Mouse (Mus musculus): ENCODE results near the gene Clec2l. TPM values are rescaled to one million over a fixed set of nuclear protein-coding genes. Genes with fewer than 3 reads are reported as not detected.
"Not testable (repeated sequence)": the region's sequence is repeated elsewhere in the genome, so short reads cannot be mapped to it uniquely, and the experiment has no call there.

Clec2l gene
- polyA plus RNA-seq, 1 experiment from 2014 or later: 3.1 TPM

DNA sequence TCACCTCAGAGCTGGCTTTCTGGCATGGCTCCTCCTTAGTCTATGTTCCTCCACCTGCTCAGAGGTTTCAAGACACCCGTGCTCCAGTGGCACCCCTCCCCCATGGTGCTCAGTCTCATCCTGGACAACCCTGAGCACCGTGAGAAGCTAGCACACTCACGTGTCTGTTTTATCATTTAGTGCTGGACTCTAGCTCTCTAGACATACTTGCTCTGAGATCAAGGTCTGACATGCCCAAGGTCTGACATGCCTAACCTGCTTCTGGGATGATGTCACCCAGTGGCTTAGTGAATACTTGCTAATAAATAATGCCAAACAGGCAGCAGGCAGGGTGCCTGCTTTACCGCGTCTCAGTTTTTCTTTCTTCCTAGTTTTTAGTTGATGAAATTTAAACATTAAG lies 20.3 kb upstream of the Clec2l start:
- 78% methylated on average over 5 of the region's 5 CpGs for WGBS

DNA sequence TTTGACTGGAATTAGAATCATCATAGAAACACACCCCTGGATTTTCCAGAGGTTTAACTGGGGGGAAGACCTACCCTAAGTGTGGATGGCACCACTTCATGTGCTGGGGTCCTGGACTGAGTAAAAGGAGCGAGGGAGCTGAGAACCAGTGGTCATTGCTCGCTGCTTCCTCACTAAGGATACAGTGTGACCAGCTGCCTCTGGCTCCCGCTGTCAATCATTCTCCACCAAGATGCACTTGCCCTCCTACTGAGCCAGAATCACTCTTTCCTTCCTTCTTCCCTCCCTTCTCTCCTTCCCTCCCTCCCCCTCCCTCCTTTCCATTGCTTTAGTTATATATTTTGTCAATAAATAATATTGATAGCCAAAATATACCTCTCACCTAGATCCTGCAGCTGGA lies 19.8 kb upstream of the Clec2l start:
- H3K27ac ChIP-seq (replicated peaks; ENCODE audit: low read depth, low read length): no peak overlapping the region
- H3K4me2 ChIP-seq (ENCODE audit: low read depth, low read length): no peak overlapping the region
- ATAC-seq (replicated peaks; ENCODE audit: insufficient number of reproducible peaks, low FRiP score, low TSS enrichment, low read depth) (no peak), DNase-seq (ENCODE audit: low spot score) (no peak)
- no peak overlapping the region for H3K4me3 ChIP-seq (ENCODE audit: low read depth, low read length)
- H3K27me3 ChIP-seq (ENCODE audit: control insufficient read depth, insufficient read depth, low read length): peaks cover 10% of the 10 kb centered on the region
- H3K4me1 ChIP-seq (ENCODE audit: control insufficient read depth, insufficient read depth, low read length): no peaks in the 10 kb centered on the region
- no peak overlapping the region for H3K9ac ChIP-seq (replicated peaks; ENCODE audit: low read length)
- no peaks in the 10 kb centered on the region for H3K36me3 ChIP-seq (replicated peaks; ENCODE audit: control insufficient read depth, insufficient read depth, low read depth, low read length)
- 66% methylated on average over 3 of the region's 3 CpGs for WGBS
- no peaks in the 10 kb centered on the region for H3K9me3 ChIP-seq (replicated peaks; ENCODE audit: control insufficient read depth, low read length)

More for the DNA sequence above, 20.3 kb upstream of the Clec2l start:
- ATAC-seq (replicated peaks; ENCODE audit: insufficient number of reproducible peaks, low FRiP score, low TSS enrichment, low read depth) (no peak), DNase-seq (ENCODE audit: low spot score) (no peak)
- H3K27ac ChIP-seq (replicated peaks; ENCODE audit: low read depth, low read length): no peak overlapping the region
- H3K27me3 ChIP-seq (ENCODE audit: control insufficient read depth, insufficient read depth, low read length): peaks cover 13% of the 10 kb centered on the region
- H3K4me1 ChIP-seq (ENCODE audit: control insufficient read depth, insufficient read depth, low read length): no peaks in the 10 kb centered on the region
- H3K4me3 ChIP-seq (ENCODE audit: low read depth, low read length): no peak overlapping the region
- H3K9ac ChIP-seq (replicated peaks; ENCODE audit: low read length): no peak overlapping the region
- H3K9me3 ChIP-seq (replicated peaks; ENCODE audit: control insufficient read depth, low read length): no peaks in the 10 kb centered on the region
- H3K4me2 ChIP-seq (ENCODE audit: low read depth, low read length): no peak overlapping the region
- H3K36me3 ChIP-seq (replicated peaks; ENCODE audit: control insufficient read depth, insufficient read depth, low read depth, low read length): no peaks in the 10 kb centered on the region

DNA sequence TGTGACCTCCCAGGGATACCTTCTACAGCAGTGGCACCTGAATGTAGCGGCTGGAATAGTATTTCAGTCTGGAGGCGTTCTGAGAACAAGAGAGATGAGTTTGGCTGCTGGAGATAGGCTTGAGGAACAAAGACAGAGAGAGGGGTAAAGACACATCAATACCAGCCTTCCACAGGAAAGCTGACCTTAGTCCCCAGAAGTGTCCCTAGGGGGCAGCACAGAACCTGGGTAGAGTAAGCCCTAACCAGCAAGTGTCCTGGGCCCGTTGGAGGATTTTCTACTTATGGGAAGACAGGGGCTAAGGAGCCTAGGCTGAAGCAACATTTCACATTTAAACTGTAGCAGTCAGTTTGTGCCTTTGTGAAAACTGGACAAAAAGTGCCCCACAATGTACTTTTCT lies 13.3 kb upstream of the Clec2l start:
- ATAC-seq (replicated peaks; ENCODE audit: insufficient number of reproducible peaks, low FRiP score, low TSS enrichment, low read depth) (no peak), DNase-seq (ENCODE audit: low spot score) (no peak)
- Histone ChIP-seq H3K27ac (replicated peaks; ENCODE audit: low read depth, low read length) (no peak overlapping the region), H3K4me1 (ENCODE audit: control insufficient read depth, insufficient read depth, low read length) (no peaks in the 10 kb centered on the region), H3K9ac (replicated peaks; ENCODE audit: low read length) (no peak overlapping the region), H3K9me3 (replicated peaks; ENCODE audit: control insufficient read depth, low read length) (no peaks in the 10 kb centered on the region), H3K4me3 (ENCODE audit: low read depth, low read length) (no peak overlapping the region), H3K4me2 (ENCODE audit: low read depth, low read length) (no peak overlapping the region), H3K27me3 (ENCODE audit: control insufficient read depth, insufficient read depth, low read length) (no peaks in the 10 kb centered on the region), H3K36me3 (replicated peaks; ENCODE audit: control insufficient read depth, insufficient read depth, low read depth, low read length) (no peaks in the 10 kb centered on the region)
- WGBS: 66% methylated on average over 3 of the region's 3 CpGs

DNA sequence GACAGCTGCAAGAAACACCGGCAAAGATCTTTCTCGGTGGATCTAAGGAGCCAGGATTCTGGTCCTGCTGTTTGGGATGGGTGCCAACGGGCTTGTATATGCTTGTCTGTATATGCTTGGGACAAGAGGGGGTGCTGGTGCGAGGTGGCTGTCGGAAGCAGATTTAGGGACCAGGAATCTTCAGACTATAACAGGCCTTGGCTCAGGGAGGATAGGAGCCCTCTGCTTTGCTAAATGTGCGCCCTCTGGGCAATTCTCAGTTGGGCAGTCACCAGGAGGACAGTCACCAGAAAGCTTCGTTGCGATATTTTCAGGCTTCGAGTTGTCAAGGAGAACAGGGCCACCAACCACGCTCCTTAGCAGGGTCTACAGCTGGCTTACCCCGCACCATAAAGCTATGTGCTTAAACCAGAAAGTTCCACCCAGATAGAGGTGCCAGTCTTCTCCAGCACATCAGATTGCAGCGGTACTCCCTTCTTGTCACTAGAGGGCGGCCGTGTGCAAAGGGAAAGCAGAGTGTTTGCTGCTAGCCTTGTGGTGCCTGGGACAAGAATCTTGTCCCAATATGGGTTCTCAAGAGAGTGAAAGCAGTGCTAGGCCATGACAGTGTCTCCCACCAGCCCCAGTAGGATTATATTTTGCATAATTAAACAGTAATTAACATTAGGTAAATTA lies 12.5 kb upstream of the Clec2l start:
- peak; percentile 82; the same call in 1 of the 2 replicates for ATAC-seq (replicated peaks; ENCODE audit: insufficient number of reproducible peaks, low FRiP score, low TSS enrichment, low read depth)

DNA sequence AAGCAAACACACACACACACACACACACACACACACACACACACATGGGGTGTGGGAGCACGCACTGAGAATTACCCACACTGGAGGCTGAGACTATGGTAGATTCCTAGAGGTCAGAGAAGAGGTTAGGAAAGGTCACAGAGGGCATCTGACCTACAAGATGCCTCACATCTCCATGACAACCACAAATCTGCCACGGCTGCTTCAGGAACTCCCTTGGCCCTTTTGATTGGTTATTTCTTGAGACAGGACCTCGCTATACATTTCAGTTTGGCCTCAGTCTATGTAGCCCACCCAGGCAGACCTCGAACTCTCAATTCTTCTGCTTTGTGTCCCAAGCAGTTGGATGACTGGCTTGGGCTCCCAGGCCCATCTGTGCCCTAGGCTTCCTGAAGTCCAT lies 1.2 kb upstream of the Clec2l start:
- Histone ChIP-seq H3K9ac (replicated peaks; ENCODE audit: low read length) (no peak overlapping the region), H3K4me2 (ENCODE audit: low read depth, low read length) (no peak overlapping the region), H3K4me1 (ENCODE audit: control insufficient read depth, insufficient read depth, low read length) (no peaks in the 10 kb centered on the region), H3K27me3 (ENCODE audit: control insufficient read depth, insufficient read depth, low read length) (peaks cover 8% of the 10 kb centered on the region), H3K9me3 (replicated peaks; ENCODE audit: control insufficient read depth, low read length) (no peaks in the 10 kb centered on the region), H3K36me3 (replicated peaks; ENCODE audit: control insufficient read depth, insufficient read depth, low read depth, low read length) (no peaks in the 10 kb centered on the region), H3K27ac (replicated peaks; ENCODE audit: low read depth, low read length) (no peak overlapping the region), H3K4me3 (ENCODE audit: low read depth, low read length) (no peak overlapping the region)
- no peak for DNase-seq (ENCODE audit: low spot score)
- 17% methylated on average over 4 of the region's 4 CpGs for WGBS
- no peak for ATAC-seq (replicated peaks; ENCODE audit: insufficient number of reproducible peaks, low FRiP score, low TSS enrichment, low read depth)

More for the DNA sequence above, 12.5 kb upstream of the Clec2l start:
- WGBS: 47% methylated on average over 14 of the region's 14 CpGs
- no peaks in the 10 kb centered on the region for H3K9me3 ChIP-seq (replicated peaks; ENCODE audit: control insufficient read depth, low read length)
- peak; percentile 86 for DNase-seq (ENCODE audit: low spot score)
- H3K9ac ChIP-seq (replicated peaks; ENCODE audit: low read length): no peak overlapping the region
- H3K4me3 ChIP-seq (ENCODE audit: low read depth, low read length): no peak overlapping the region
- no peaks in the 10 kb centered on the region for H3K4me1 ChIP-seq (ENCODE audit: control insufficient read depth, insufficient read depth, low read length)
- H3K36me3 ChIP-seq (replicated peaks; ENCODE audit: control insufficient read depth, insufficient read depth, low read depth, low read length): no peaks in the 10 kb centered on the region
- H3K27ac ChIP-seq (replicated peaks; ENCODE audit: low read depth, low read length): no peak overlapping the region
- H3K4me2 ChIP-seq (ENCODE audit: low read depth, low read length): no peak overlapping the region
- H3K27me3 ChIP-seq (ENCODE audit: control insufficient read depth, insufficient read depth, low read length): no peaks in the 10 kb centered on the region

DNA sequence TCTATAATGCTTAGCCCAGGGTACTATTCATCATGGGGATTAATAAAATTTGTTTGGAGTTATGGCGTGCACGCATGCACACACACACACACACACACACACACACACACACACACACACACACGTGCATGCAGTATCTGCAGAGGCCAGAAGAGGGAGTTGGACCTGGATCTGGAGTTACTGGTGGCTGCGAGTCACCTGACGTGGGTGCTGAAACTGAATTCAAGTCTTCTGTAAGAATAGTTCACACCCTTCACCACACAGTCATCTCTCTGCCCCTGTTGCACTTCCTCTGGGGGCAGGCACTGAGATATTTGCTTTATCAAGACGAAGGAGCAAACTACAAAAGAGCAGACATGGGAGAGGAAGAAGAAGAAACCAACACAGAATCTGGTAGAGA lies 6.7 kb downstream of the Clec2l start:
- no peak for DNase-seq (ENCODE audit: low spot score)

DNA sequence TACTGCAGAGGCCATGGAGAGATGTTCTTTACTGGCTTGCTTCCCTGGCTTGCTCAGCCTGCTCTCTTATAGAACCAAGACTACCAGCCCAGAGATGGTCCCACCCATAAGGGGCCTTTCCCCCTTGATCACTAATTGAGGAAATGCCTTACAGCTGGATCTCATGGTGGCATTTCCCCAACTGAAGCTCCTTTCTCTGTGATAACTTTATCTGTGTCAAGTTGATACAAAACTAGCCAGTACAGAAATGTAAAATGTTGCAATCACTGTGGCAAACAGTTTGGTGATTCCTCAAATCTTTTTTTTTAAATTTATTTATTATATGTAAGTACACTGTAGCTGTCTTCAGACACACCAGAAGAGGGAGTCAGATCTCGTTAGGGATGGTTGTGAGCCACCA lies 7.6 kb downstream of the Clec2l start:
- H3K4me1 ChIP-seq (ENCODE audit: control insufficient read depth, insufficient read depth, low read length); H3K4me3 ChIP-seq (ENCODE audit: low read depth, low read length); H3K27me3 ChIP-seq (ENCODE audit: control insufficient read depth, insufficient read depth, low read length); H3K9me3 ChIP-seq (replicated peaks; ENCODE audit: control insufficient read depth, low read length); H3K9ac ChIP-seq (replicated peaks; ENCODE audit: low read length); DNase-seq (ENCODE audit: low spot score); H3K36me3 ChIP-seq (replicated peaks; ENCODE audit: control insufficient read depth, insufficient read depth, low read depth, low read length); ATAC-seq (replicated peaks; ENCODE audit: insufficient number of reproducible peaks, low FRiP score, low TSS enrichment, low read depth); H3K27ac ChIP-seq (replicated peaks; ENCODE audit: low read depth, low read length); H3K4me2 ChIP-seq (ENCODE audit: low read depth, low read length): not testable (repeated sequence)
- 77% methylated on average over 1 of the region's 1 CpGs for WGBS

More for the DNA sequence above, 6.7 kb downstream of the Clec2l start:
- Histone ChIP-seq H3K9ac (replicated peaks; ENCODE audit: low read length) (no peak overlapping the region), H3K4me3 (ENCODE audit: low read depth, low read length) (no peak overlapping the region), H3K27me3 (ENCODE audit: control insufficient read depth, insufficient read depth, low read length) (no peaks in the 10 kb centered on the region), H3K36me3 (replicated peaks; ENCODE audit: control insufficient read depth, insufficient read depth, low read depth, low read length) (no peaks in the 10 kb centered on the region), H3K4me2 (ENCODE audit: low read depth, low read length) (no peak overlapping the region), H3K27ac (replicated peaks; ENCODE audit: low read depth, low read length) (no peak overlapping the region), H3K9me3 (replicated peaks; ENCODE audit: control insufficient read depth, low read length) (no peaks in the 10 kb centered on the region), H3K4me1 (ENCODE audit: control insufficient read depth, insufficient read depth, low read length) (no peaks in the 10 kb centered on the region)
- 64% methylated on average over 6 of the region's 6 CpGs for WGBS
- ATAC-seq (replicated peaks; ENCODE audit: insufficient number of reproducible peaks, low FRiP score, low TSS enrichment, low read depth): no peak

DNA sequence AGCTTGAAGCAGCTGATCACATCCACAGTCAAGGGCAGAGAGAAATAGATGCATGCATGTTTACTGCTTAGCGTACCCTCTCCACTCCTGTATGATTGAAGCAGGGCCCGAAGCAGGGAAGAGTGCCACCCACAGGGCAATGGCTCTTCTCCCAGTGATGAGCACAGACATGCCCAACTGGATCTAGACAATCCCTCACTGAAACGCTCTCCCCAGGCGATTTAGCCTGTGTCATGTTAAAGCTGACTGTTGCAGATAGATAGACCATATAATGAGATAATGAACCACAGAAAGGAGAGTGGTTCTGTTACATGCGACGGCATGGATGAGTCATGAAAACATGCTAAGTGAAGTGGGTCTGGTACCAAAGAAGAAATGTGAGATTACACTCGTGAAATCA lies 8.4 kb downstream of the Clec2l start:
- no peaks in the 10 kb centered on the region for H3K4me1 ChIP-seq (ENCODE audit: control insufficient read depth, insufficient read depth, low read length)
- H3K27me3 ChIP-seq (ENCODE audit: control insufficient read depth, insufficient read depth, low read length): no peaks in the 10 kb centered on the region
- no peaks in the 10 kb centered on the region for H3K36me3 ChIP-seq (replicated peaks; ENCODE audit: control insufficient read depth, insufficient read depth, low read depth, low read length)
- H3K4me2 ChIP-seq (ENCODE audit: low read depth, low read length): no peak overlapping the region
- H3K9me3 ChIP-seq (replicated peaks; ENCODE audit: control insufficient read depth, low read length): no peaks in the 10 kb centered on the region
- no peak for DNase-seq (ENCODE audit: low spot score)
- 80% methylated on average over 7 of the region's 7 CpGs for WGBS
- ATAC-seq (replicated peaks; ENCODE audit: insufficient number of reproducible peaks, low FRiP score, low TSS enrichment, low read depth): no peak
- no peak overlapping the region for H3K4me3 ChIP-seq (ENCODE audit: low read depth, low read length)
- H3K27ac ChIP-seq (replicated peaks; ENCODE audit: low read depth, low read length): no peak overlapping the region
- no peak overlapping the region for H3K9ac ChIP-seq (replicated peaks; ENCODE audit: low read length)
